Mouse (Mus musculus): ENCODE measurements around the gene Ugt1a6a.
"Not testable (repeated sequence)": the region's sequence is repeated elsewhere in the genome, so short reads cannot be mapped to it uniquely, and the experiment has no call there.

The Ugt1a6a gene

DNA sequence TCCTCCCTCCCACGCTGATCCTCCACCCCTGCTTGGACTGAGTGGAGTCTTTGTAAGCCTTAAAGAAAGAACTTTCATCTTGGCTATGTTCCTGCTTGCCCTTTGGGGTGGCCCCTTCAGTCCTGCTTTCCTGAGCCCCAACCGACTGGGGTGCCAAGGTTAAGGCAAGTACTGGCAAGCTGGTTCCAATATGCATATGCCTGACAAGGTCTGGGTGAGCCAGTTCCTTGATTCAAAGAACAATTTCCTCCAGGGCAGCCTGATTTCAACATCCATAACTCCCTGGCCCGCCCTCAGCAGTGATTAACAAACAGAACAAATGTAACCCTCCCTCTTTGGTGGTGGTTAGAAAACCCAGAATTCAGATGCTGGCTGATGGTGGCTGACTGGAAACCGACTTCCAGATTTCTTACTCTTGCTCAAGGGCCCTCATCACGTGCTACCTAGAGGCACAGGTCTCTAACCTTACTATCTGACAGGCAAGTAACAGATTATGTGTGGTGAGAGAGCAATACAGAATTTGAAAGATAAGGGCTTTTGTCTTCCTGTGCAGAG lies at the start of gene Ugt1a6a:
TSS of gene Ugt1a6a (plus strand) at position 353 of the 555 bp plus-strand sequence.
- DNase-seq (ENCODE audit: low spot score in 2 of 2), result peak; percentile 73 to 83

DNA sequence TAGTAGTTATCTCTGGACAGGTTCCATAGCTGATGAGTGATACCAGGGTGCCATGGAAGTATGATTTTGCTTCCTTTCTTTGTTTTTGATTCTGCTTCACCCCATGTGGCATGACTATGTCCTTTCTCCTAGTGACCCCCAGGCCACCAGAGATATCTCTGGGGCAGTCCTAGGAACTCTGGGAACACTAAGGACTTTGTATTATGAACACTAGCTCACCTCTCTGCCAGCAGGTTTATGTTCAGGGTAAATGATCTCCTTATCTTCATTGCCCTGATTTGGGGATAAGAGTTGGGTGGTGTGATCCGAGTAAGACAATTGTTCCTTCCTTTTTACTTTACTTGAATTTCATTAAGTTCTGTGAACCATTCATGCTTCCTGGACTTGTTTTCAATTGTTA lies 48.5 kb upstream of the Ugt1a6a start:
- no peak for DNase-seq (ENCODE audit: low spot score in 2 of 2)

DNA sequence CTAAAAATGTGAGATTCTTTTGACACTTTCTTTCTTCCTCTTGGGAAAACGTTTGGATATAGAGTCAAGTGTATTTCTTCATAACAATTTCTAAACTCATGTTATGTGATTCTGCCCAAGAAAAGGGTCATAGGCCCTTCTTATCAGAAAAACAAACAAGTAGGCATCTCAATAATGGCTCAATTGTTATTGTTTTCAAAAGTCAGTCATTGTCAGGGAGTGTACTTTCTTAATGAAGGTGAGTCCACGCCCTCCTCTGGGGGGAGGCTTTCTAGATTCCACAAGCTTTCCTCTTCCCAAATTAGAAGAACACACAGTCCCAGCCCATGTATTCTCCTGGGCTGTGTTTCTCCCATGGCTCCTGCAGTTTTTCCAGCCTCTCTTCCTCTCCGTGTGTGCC lies 47.1 kb upstream of the Ugt1a6a start, which contains the start of gene Ugt1a8:
TSS of gene Ugt1a8 (plus strand) at position 301 of the 400 bp plus-strand sequence.
- no peak for DNase-seq (ENCODE audit: low spot score in 2 of 2)

DNA sequence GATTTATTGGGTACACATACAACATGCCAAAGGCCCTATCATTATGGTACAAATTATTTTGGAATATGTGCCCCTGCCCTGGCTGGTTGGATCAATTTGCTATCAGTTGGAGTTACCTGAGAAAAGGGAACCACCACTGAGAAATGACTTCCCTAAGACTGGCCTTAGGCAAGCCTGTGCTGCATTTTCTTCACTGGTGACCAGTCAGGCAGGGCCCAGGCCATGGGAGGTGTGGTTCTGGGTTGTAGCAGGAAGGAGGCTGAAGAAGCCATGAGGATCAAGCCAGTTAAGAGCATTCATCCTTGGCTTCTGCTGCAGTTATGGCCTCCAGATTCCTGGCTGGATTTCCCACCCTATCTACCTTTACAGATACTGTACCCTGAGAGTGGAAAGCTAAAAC lies 42.3 kb upstream of the Ugt1a6a start:
- no peak for DNase-seq (ENCODE audit: low spot score in 2 of 2)

DNA sequence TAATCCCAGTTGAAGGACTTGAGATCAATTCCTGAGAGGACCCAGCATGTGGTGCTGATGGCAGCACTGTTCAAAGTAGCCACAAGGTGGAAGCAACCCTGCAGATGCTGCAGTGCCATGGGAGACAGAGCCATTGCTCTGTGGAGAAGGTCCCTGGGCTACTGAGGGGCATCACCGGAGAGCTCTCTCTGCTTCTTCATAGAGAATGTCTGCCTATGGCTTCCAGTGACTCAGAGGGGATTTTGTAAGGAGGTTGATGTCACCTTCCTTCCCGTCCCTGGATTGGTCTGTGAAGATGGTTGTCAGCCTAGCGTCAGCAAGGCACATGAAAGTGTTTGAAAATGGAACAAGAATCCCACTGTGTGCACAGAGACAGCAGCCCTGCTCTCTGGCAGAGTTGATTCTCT lies 40.3 kb upstream of the Ugt1a6a start:
- not testable (repeated sequence) for DNase-seq (ENCODE audit: low spot score in 2 of 2)

DNA sequence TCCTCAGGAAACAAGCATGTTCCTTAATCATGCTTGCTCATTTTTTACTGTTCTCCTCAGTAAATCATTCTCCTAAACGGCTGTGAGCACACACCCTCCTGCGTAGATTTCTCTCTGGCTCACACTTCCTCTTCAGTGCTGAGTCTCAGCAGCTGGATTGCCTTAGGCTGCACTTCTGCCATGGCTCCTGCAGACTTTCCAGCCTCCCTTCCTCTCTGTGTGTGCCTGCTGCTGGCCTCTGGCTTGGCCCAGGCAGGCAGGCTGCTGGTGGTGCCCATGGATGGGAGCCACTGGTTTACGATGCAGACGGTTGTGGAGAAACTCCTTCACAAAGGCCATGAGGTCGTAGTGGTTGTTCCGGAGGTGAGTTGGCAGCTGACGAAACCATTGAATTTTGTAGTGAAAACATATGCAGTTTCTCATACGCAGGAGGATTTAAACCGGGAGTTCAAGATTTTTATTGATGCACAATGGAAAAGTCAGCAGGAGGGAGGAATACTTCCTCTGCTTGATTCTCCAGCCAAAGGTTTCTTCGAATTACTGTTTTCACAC lies 39.6 kb upstream of the Ugt1a6a start, which contains the start of gene Ugt1a7c:
TSS of gene Ugt1a7c (plus strand) at position 122 of the 552 bp plus-strand sequence.
- peak; percentile 55 to 65 for DNase-seq (ENCODE audit: low spot score in 2 of 2)

DNA sequence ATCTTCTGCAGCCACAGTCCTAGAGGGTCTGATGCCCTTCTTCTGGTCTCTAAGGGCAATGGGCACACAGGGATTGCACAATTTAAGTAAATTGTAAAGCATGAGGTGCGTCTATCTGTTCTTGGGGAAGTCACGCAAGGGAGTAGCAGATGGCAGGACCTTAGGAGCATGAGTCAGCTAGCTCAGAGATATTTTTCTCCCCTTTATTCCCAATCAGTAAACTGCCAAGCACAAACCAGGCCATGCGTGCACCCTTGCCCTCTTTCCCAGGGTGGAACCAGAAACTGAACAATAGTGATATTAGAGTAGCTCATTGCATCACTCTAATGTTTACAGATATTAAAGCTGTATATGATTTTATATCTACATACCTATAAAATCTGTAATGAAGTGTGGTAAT lies 36.1 kb upstream of the Ugt1a6a start:
- not testable (repeated sequence) for DNase-seq (ENCODE audit: low spot score in 2 of 2)

DNA sequence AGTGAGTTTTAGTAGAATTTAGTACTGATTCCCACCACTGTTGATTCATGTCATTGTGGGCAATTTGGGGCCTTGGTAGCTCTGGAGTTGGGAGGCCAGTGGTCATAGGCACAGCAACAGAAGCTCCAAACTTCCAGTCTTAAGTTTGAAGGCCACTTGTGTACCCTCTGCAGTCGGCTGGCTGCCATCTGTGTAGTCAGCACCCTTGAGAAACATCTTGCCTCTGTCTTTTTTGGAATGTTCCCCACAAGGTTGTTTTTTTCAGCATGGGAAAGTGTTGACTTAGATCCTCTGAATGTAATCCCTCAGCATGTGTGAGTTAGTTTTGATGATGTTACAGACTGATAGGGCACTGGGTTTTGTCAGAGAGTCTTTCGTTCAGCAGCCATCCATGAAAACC lies 34.9 kb upstream of the Ugt1a6a start:
- DNase-seq (ENCODE audit: low spot score in 2 of 2), result not testable (repeated sequence)

DNA sequence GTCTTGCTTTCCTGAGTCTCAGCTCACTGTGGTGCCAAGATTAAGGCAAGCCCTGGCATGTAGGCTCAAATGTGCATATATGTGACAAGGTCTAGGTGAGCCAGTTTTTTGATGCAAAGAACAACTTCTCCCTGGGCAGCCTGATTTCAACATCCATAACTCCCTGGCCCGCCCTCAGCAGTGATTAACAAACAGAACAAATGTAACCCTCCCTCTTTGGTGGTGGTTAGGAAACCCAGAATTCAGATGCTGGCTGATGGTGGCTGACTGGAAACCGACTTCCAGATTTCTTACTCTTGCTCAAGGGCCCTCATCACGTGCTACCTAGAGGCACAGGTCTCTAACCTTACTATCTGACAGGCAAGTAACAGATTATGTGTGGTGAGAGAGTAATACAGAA lies 31.6 kb upstream of the Ugt1a6a start, which contains the start of gene Ugt1a6b:
TSS of gene Ugt1a6b (plus strand) at position 234 of the 400 bp plus-strand sequence.
- DNase-seq (ENCODE audit: low spot score in 2 of 2), result peak in 1 of 2 experiments; percentile 72

DNA sequence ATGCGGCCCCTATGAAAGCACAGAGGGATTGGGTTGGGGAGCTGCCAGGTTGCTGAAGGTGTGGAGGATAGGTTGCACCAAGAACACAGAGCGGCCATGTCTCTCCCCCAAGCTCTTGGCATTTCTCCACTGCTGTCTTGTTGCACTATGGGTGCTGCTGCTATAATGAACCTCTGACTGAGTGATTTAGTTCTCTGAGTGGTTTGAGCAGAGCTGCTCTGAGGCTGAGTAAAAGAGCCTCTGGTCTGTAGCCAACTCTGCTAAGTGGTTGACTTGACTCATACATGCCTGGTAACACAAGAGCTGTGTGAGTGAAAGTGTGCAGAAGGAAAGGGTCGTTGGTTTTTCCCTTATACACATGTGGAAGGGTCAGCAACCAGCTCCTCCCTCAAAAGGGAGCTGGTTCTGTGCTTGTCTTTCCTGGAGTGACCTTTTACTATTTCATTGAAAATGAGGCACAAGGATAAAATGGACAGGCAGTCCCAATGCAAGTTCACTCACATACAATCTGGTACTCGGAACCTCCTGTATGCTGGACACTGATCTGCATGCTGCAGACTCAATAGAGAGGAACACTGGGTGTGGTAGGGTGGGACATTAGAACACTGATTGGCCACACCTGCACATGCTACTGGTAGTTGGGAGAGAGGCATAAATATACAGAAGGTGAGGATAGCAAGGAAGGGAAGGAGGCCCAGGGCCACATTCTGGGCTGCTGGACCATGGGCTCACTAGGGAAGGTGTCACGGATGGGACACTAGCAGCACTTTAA lies 30.7 kb upstream of the Ugt1a6a start:
- not testable (repeated sequence) for DNase-seq (ENCODE audit: low spot score in 2 of 2)

DNA sequence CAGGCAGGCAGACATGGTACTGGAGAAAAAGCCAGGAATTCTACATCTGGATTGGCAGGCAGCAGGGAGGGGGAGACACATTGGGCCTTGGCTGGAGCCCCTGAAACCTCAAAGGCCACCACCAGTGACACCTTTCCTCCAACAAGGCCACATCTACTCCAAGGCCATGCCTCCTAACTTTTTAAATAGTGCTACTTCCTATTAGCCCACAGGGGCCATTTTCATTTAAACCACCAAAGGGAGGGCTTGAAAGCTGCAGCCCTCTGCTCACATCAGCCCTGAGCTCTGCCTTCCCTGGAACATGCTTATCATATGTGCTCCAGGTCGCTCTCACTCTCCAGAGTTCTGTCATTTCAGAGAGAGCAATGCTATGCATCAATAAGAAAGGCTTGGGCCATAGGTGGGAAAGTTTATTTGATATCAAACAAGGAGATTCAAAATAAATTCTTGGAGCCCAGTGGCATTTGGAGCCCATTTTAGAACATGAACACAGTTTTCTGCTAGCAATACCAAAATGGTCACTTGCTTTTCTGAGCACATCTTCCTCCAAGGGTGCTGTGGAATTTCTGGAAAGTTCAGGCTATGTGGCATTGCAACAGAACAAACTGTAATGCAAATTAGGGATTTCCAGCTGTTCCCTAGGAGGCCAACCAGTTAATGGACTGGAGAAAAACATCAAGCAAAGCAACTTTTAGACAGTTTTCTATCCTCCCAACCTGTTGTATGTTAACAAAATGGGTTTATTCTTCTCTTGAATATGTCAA lies 29.8 kb upstream of the Ugt1a6a start:
- DNase-seq (ENCODE audit: low spot score in 2 of 2), result no peak

DNA sequence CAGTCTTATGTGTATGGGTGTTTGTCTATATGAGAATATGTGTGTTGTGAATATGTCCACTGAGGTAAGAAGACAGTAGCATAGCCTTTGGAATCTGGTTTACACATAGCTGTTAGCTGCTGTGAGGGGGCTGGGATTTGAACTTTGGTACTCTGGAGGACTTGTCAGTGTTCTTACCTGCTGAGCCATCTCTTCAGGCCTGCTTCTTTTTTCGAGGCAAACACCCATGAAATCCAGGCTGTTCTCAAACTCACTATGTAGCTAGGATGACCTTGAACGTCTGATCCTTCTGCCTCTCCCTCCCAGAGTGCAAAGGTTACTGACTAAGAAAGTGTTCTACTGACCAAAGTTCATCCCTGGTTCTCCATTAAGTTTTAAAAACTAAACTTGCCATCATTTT lies 29.0 kb upstream of the Ugt1a6a start:
- DNase-seq (ENCODE audit: low spot score in 2 of 2), result no peak

DNA sequence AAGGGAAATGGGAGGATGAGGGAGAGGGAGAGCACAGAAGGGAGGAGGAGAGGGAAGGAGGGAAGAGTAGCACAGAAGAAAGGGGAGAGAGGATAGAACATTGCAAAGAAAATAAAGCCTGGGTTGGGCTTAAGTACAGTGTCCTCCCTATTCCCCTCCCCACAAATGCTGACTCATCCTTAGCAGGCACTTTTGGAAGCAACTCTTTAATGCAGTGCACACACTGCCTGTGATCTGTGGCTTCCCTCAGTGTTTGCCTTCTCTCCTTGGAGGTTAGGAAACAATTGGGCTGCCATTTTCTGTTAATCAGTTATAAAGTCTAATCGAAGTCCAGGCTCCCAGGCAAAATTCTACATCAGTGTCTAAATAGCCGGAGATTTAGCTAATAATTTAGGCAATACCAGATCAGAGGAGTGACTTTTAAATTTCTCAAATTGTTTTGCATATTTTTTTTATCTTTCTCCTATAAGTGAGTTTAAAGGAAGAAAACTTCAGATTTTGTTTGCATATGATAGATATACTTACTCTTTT lies 25.5 kb upstream of the Ugt1a6a start:
- DNase-seq (ENCODE audit: low spot score in 2 of 2), result not testable (repeated sequence)

DNA sequence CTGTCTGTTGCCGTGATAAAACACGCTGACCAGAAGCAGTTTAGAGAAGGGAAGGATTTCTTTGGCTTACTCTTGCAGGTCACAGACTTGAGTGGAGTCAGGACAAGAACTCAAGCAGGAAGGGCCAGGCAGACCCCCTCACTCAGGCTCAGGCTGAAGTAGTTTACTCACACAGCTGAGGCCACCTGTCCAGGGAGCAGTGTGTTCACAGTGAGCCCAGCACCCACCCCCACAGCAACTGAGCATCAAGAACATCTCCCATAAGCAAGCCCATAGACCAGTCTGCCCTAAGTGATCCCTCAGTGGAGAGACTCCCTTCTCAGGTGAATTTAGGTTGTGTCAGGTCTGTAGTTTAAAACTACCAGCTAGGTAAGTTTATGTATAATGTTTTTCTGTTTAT lies 25.0 kb upstream of the Ugt1a6a start:
- not testable (repeated sequence) for DNase-seq (ENCODE audit: low spot score in 2 of 2)

DNA sequence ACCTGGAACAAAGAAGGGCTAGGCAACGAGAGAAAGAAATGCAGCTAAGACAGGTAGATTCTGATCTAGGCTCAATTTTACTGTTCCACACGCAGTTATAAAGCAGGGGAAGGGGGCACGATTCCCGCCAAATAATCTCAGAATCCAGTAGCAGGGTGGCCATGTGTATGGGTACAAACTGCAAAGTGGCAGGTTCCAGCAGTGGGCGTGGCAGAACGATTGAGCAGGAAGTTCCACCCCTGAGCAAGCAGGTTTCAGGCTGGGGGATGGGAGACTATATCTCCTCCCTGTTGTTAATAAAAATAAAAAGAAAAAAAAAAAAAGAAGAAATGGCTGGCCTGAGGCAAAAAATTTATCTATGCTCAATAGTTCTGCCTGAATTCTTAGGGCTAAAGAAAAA lies 21.8 kb upstream of the Ugt1a6a start:
- not testable (repeated sequence) for DNase-seq (ENCODE audit: low spot score in 2 of 2)

DNA sequence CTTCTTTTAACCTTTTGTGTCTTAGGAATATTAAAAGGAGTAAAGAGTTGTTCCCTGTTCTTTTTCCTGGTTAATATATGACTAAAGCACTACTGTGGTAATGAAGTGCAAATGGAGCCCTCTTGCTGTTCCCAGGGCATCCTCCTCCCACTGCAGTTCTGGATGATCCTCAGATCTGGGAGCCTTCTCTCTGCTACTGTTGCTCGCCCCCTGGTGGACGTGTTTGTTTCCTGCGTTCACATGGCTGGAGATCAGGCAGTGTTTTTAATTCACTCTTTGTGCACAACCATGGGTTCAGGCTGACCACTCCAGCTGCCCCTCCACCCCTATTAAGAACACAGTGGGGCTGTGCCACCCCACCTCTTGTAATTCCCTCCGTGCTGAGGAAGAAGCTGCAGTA lies 14.1 kb upstream of the Ugt1a6a start:
- DNase-seq (ENCODE audit: low spot score in 2 of 2), result not testable (repeated sequence)

DNA sequence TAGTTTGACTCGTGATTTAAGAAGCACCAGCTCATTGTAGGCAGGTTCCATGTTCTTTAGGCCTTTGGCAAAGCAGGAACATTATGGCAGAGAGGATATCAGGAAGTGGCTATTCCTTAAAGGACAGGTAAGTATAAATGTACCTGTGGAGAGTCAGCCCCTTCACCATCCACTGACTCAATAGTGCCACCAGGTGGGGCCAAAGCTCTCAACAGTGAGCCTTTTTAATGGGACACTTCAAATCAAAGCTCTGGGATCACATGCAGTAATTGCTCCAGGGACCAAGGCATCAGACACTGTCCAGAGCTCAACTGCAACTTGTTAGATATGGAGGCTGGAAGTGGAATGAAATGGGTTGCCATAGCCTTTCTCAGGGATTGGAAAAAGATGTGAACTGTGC lies 13.1 kb upstream of the Ugt1a6a start:
- not testable (repeated sequence) for DNase-seq (ENCODE audit: low spot score in 2 of 2)

DNA sequence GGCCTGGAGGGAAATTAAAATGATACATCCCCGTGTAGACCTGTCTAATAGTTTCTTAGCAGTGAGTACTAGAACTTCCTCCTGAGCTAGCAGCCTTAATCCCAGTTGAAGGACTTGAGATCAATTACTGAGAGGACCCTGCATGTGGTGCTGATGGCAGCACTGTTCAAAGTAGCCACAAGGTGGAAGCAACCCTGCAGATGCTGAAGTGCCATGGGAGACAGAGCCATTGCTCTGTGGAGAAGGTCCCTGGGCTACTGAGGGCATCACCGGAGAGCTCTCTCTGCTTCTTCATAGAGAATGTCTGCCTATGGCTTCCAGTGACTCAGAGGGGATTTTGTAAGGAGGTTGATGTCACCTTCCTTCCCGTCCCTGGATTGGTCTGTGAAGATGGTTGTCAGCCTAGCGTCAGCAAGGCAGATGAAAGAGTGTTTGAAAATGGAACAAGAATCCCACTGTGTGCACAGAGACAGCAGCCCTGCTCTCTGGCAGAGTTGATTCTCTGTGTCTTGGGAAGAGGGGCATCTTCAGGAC lies 8.7 kb upstream of the Ugt1a6a start:
- DNase-seq (ENCODE audit: low spot score in 2 of 2), result not testable (repeated sequence)

DNA sequence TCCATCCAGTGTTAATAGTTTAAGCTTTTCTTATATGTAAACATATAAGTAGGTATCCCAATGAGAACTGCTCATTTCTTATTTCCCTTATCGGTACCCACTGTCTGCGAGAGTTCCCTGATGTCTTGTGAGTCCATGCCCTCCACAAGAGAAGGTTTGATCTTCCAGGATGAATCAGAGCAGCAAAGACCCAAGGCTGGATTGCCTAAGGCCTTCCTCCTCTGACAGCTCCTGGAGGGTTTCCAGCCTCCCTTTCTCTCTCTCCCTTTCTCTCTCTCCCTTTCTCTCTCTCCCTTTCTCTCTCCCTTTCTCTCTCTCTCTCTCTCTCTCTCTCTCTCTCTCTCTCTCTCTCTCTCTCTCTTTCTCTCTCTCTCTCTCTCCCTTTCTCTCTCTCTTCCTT lies 5.5 kb upstream of the Ugt1a6a start:
- not testable (repeated sequence) for DNase-seq (ENCODE audit: low spot score in 2 of 2)

DNA sequence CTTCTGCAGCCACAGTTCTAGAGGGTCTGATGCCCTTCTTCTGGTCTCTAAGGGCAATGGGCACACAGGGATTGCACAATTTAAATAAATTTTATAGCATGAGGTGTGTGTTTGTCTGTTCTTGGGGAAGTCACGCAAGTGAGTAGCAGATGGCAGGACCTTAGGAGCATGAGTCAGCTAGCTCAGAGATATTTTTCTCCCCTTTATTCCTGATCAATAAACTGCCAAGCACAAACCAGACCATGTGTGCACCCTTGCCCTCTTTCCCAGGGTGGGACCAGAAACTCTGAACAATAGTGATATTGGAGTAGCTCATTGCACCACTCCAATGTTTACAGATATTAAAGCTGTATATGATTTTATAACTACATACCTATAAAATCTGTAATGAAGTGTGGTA lies 4.4 kb upstream of the Ugt1a6a start:
- not testable (repeated sequence) for DNase-seq (ENCODE audit: low spot score in 2 of 2)

DNA sequence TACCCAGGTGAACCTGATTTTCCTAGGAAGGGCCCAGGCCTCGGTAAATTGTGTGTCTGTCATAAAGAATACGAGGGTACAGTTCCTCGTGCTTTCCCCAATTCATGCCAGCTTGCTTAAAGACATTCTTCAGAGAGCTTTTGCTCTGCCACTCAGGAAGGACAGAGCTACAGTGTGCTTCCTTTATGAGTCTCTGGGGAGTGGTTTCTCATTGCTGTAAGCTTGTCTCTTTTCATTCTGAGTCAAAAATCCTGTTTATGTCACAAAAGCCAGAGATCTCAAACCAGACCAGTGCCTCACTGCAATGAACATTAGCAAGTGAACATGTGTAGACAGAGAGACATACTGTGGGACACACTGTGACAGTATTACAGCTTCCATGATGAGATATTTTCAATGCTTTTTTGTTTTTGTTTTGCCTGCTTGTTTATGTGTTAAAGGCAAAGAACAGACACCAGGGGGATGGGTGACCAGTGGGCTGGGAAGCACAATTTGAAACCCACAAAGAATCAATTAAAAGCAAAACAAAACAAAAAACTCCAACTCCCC lies 627 bp upstream of the Ugt1a6a start:
- no peak for DNase-seq (ENCODE audit: low spot score in 2 of 2)
